Mouse (Mus musculus): Measurements from ENCODE around the gene Scamp2.

Gene Scamp2

DNA sequence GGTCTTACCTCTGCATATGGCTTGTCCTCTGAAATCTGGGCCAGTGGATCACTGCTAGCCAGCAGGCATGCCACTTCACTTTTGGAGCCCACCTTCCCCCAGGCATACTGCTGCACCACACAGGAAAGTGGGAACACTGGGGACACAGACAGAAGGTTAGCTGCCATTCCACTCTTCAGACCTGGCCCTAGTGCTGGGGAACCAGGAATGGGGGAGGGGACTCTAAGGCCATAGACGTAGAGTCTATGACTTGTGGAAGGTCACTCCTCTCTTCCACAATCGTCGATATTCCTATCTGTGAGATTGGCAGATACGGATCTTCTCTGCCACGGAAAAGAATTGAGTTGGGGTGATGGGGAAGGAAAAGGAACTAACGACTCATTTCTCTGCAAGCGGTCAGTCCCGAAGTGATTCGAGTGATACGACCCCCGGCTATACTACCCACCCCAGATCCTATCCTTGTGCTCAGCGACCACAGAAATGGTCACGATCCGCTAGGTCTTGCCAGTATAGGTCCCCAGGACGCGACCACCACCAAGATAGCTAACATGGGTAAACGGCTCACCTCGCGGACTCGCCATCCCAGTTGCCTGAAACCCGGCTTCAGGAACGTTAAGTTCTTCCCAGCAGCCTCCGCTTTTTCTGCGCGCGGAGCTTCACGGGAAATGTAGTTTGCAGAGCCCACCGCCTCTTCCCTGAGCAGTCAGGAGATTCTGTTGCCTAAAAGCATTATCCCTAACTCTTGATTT lies 8.4 kb upstream of the Scamp2 start, which contains the start of gene Mpi:
Mpi (minus strand) TSS at position 625 of the 749 bp plus-strand sequence.
- peak; percentile 56 to 62 for DNase-seq

DNA sequence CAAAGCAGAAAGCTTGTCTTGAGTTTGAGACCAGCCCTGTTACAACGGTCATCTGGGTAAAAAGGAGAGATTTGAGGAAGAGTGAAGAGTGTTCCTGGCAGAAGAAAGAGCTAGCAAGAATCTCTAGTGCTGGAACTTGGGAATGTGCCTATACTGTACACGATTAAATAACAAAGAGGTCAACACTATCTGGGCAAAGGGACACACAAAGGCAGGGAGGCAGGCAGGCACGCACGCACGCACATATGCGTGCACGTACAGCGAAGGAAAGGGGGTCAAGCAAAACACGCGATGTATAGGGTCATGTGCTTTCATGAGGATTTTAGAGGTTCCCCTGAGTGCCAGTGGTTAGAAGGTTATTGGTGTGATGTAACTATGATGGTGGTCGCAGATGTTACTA lies 7.6 kb upstream of the Scamp2 start:
- no peak for DNase-seq

DNA sequence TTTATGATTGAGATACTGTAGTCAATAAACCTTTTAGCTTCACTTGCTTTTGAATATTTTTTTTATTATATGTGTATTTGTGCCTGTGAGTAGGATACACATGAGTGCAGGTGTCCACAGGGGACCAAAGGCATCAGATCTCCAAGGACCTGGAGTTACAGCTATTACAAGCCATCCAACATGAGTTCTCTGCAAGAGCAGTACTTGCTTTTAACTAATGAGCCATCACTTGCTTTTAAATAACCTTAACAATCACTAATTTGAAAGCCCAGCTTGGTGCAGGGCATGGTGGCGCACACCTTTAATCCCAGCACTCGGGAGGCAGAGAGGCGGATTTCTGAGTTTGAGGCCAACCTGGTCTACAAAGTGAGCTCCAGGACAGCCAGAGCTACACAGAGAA lies 6.0 kb upstream of the Scamp2 start:
- no peak for DNase-seq

DNA sequence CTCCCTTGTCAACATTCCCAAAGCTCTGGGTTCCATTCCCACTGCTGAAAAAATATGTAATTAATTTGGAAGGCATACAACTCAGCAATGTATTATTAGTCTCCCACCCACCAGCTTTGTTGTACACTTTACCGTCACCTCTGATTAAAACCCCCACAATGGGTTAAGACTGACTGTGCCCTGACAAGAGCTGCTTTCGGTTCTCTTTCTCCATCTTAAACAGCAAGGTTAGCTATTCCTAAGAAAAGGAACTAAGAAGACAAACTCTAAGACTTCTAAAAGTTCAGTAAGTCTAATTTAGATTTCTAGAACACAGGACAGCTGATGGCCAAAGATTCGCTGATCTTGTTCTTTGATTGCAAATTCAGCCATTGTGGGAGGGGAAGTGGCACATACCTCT lies 3.5 kb upstream of the Scamp2 start:
- DNase-seq: no peak

DNA sequence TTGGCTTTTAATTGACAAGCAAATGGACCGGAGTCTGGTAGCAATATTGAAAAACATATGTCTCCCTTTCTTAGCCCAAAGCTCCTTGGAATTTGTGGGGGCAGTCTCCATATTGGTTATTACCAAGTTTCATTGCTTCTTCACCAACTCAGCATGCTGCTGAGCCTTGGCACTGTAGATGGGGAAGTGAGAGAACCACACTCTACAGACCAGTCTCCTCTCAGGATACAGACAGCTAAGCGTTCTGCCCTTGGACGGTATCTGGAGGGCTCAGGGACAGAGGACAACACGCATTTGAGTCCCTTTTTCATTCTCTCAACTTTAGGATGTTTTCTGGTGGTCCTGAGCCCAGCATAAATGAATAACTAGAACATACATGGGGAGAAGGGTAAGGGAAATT lies 2.1 kb upstream of the Scamp2 start:
- no peak for DNase-seq

DNA sequence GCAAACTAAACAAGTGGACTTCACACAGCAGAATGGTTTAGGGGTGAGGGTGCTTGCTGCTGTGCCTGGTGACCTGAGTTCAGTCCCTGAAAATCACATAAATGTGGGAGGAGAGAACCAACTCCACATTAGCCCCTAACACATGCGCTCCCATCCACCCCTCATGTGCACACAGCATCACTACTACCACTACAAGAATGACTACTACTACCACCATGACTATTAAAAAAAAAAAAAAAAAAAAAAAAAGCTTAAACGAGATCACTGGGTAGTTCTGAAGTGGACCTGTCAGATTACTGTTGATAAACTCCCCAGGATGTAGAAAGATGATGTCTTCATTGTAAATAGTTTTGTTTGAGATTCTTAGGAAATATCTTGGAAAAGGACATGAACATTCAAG lies 1.2 kb upstream of the Scamp2 start:
- DNase-seq: no peak

DNA sequence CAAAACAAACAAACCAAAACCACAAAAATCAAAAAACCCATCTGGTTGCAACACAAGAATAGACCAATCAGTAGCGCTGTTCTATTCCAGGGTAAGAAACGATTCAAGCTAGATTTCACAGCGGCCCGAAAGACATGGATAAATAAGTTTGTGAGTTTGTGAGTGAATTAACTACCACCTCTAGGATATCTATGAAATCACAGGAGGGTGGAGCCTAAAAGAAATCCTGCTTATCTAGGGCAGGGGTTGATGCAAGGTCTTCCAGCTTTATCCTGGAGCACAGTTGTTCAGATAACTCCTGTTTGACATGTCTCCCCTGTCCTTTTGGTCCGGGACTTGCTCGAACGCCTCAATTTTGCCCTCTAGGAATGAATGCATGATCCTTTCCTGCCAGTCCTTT lies 480 bp upstream of the Scamp2 start:
- no peak for DNase-seq

DNA sequence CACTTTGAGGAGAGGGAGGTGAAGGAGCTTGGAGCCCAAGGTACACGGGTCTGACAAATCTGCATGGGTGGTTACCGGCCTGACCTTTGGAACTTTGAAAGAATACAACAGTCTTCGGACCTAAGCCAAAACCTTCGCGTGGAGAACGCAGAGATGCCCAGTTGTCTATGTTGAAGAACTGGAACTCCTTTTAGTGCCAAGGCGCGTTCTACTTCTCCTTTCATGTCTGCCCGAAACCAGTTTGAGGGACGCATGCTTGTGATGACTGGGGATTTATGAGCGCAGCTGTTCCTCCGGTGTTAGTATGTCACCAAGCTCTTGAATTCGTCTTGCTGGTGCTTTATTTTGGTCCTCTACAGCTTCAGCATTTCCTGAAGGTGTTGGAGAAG lies 962 bp downstream of the Scamp2 start:
- no peak for DNase-seq

DNA sequence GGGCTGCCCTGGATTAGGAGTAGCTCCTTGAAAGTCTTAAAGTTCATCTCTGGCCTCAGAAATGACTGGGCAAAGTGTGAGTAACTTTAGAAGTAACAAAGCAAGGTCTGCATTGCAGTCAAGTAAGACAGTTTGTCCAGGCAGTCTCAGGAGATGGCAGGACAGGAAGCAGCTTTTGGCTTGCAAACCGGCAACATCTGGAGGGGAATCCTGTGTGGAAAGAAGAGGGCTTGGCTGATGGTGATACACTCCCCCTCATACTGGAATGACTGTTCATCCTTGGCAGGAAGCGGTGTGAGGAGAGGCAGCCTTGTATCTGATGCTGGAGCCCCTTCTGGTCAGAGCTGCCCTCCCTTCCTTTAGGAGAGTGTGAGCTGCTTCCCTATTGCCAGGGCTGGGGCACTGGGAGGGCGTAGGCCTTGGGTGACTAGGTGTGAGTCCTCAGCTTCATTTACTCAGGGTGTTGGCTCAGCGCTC lies 2.2 kb downstream of the Scamp2 start:
- DNase-seq: no peak

DNA sequence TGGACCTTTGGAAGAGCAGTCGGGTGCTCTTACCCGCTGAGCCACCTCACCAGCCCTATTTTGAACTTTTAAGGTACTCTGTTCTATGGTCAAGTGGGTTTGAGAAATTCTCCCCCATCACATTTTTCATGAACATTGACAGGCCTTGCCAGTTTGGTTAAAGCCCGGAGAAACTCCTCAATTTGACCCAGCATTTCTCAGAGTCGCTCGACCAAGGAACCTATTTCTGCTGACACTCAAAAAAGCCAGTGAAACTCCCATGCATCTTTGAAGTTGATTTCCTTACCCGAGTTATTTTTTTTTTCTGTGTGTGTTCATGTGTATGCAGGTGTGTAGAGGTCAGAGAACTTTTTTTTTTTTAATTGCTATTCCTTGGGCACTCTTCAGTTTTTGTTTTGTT lies 3.9 kb downstream of the Scamp2 start:
- no peak for DNase-seq

DNA sequence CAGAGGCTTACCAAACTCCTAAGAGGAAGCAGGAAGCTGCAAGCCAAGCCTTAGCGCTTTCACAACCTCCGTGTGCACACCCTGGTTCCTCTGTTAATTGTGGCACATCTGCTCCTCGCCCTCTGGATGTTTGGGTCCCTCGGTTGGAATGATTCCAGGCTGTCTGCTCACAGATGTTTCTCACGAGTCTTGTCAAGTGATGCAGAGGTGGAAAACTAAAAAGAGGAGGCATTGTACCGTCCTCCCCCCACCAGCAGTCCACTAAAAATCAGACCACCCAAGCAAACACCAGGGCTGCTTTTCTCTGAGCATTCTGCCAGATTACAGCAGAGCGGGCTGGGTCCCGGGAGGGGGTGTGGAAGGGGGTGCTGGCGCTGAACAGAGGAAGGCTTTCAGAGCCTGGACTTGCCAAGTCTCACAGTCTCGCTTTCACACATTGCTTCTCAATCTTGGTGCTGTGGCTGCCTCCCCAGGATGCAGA lies 5.0 kb downstream of the Scamp2 start:
- DNase-seq: no peak

DNA sequence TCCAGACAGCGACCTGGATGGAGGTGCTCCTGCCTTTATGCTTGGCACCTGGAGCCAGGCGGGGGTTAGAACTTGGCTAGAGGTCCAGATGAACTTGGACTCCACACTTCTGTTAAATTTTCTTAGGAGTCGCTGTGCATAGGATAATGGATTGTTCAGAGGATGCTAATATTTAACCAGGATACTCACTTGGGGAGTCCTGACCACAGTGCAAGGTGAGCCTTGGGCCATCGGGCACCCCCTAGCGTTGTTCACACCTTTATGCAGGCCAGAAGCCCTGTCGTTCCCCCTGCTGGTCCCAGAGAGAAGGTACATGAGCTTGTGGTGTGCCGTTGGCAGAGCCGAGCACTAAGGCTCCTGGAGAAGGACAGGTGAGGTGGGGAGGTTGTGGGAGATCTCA lies 6.1 kb downstream of the Scamp2 start:
- no peak for DNase-seq

DNA sequence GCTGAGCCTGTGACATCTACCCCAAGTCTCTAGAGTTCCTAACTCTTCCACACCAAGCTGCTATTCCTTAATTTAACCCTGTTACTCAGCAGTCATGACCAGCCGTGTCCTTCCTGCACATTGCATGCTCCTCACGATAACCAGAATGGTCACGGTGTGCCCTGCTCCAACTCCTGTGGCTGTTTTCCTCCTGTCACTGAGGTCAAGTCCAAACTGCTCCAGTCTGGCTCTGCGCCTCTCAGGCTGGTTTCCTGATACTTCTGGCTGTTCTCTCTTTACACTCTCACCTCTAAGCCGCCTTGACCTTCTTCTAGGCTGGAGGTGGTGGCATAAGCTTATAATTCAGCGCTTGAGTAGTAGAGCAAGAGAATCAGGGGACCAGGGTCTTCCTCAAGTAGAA lies 7.8 kb downstream of the Scamp2 start:
- DNase-seq: no peak

DNA sequence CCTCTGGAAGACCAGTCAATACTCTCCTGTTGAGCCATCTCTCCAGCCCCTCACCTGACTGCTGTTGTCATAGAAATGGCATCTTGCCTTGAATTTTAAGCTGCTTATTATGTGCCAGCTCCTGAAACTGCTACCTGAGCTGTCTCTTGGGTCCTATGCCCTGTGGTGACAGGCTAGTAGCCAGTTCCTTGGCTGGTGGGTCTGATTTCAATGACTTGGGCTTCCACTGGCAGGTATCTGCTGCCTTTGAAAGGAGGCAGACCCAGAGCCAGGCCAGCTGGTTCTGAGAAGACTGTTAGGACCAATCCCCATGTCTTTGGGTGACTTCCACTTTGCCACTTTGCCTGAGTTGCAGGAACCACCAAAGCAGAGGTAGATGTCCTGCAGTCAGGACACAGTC lies 13.7 kb downstream of the Scamp2 start:
- DNase-seq: no peak

DNA sequence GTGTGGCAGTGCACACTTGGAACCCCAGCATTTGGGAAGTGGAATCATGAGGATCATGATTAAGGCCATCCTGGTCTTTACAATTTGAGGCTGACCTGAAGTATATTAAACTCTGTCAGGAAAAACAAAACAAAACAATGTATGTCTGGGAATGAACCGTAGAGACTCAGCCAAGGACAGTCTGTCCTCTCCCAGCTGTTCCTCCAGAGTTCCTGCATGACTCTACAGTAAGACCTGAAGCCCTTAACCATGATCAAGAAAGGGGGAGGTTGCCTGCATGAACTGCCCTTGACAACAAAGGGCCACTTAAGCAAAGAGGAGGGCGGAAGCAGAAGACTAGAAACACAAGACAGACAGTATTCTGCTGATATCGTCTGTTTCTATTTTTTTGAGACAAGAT lies 14.8 kb downstream of the Scamp2 start:
- no peak for DNase-seq

DNA sequence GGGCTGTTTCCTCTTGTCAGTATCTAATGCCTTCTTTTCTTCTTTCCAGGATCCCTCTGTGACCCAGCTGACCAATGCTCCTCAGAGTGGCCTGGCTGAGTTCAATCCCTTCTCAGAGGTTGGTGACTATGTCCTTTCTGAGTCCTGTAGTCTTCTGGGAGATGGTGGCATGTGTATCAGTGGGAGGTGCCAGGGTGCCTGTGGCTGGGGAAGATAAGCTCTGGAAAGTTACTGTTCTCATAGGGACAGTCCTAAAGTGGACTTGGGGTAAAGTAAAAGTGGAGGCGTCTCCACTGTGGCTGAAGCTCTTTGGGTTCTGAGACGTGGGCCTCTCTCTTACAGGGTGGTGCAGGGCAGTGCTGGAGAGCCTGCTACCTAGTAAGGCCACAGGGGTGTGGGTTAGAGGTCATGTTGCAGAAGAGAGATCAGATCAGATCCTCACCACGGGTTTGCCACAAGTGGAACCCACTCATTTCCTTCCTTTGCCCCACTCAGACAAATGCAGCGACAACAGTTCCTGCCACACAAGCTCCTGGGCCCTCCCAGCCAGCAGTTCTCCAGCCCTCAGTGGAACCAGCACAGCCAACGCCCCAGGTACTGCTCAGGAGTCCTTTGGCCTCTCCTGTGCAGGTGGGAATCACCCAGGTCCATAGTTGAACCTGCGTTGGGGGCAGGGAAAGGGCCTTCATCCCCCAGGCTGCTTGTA lies 16.6 kb downstream of the Scamp2 start:
- DNase-seq: no peak

DNA sequence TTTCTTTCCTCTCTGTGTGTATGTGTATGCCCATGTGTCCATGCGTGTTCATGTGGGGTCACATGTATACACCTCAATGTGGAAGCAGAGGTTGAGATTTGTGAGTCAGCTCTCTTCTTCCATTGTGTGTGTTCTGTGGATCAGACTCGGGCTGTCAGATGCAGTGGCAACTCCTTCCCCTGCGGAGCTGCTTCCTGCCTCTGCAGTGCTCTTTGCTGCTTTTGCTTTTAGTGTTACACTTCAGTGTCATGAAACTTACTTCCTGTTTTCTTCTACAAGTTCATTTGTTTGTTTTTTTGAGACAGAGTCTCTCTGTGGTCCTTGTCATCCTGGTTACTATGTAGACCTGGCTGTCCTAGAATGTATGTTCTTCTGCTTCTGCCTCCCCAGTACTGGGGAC lies 24.2 kb downstream of the Scamp2 start:
- DNase-seq: no peak

DNA sequence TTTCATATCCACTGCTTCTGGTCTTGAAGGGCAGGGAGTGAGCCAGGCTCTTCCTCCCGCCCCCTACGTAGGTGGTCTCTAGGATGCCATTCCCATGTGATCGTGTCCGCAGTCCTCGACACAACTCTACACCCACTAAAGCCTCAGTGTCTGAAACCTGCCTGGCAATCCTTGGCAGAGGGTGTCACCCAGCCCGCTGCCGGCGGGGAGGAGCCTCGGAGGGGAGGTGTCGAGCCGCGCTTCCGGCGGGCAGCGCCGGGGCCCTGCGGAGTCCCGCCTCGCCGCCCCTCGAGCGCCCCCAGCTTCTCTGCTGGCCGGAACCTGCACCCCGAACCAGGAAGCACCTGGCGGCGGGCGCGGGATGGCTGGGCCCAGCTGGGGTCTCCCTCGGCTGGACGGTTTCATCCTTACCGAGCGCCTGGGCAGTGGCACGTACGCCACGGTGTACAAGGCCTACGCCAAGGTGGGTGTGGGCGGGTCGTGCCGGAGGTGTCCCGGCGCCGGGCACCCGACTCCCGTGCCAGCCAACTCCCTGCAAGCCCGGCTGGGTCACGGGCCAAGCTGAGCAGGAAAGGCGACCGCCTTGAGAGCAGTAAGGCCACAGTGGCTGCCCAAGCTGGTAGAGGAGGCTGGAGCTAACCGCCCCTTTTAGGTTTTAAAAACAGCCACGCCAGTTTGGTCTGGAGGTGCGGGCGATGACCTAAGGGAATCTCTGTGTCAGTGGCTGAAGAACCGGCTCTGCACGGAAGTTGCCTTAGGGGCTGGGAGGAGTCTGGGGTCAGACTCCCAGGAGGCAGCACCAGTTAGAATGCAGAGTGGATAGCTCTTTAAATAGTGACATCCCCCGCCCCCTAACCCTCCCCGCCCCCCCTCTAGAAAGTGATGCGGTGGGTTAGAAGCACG lies 28.7 kb downstream of the Scamp2 start, which contains the start of gene Ulk3:
Ulk3 (plus strand) TSS at position 229 of the 903 bp plus-strand sequence.
- DNase-seq: peak; percentile 90 to 92

DNA sequence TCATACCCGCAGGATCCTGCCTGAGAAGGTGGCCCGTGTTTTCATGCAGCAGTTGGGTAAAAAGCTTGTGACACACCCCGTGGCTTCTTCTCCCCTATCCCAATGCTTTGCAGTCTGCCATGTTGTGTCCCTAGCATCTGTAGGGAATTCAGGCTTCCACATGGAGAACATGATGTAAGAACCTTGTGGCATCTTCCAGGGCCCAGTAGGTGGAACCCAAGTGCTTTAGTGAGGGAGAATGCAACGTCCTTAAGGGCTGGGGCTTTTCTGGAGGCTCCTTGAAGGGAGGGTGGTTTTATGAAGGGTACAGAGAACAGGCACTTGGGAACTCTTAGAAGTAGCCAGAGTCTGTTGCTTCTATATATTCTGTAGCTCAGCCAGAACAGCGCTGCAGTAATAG lies 30.0 kb downstream of the Scamp2 start:
- no peak for DNase-seq

DNA sequence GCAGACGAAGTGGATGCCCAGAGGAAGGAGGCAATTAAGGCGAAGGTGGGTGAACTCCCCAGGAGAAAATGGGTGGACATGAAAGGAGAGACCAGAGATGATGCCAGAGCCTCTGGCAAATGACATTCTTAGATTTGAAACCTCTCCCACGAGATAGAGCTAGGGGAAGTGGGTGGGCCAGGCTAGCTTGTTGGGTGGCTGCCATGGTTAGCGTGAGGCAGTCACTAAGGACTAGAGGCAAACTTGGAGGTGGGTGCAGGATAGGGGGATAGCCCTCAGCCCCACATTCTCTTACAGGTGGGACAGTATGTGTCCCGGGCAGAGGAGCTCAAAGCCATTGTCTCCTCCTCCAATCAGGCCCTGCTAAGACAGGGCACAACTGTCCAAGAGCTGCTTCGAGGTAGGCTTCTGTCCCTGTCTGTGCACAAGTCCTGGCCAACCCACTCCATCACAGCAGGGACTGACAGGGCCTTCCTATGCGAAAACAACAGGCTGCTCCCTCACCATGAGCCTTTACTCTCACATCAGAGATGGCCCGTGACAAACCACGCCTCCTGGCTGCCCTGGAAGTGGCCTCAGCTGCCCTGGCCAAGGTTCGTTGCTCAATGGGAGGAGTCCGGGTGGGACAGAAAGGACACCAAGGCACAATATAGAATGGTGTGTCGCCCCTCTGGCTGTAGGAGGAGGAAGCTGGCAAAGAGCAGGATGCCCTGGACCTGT lies 32.9 kb downstream of the Scamp2 start:
- no peak for DNase-seq

DNA sequence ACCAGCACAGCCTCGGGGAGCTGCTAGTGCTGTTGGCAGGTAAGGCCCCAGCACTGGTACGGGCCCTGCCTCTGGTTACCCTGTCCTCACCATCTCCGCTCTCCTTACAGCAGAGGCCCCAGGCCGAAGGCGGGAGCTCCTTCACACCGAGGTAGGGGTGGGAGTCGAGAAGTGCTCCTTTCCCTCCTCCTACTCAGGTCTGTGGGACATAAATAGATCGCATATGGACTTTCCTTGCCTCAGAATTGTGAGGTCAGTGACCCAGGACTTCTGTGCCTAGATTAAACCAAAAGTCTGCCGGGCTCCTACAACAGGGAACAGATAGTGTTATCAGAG lies 33.4 kb downstream of the Scamp2 start:
- no peak for DNase-seq

DNA sequence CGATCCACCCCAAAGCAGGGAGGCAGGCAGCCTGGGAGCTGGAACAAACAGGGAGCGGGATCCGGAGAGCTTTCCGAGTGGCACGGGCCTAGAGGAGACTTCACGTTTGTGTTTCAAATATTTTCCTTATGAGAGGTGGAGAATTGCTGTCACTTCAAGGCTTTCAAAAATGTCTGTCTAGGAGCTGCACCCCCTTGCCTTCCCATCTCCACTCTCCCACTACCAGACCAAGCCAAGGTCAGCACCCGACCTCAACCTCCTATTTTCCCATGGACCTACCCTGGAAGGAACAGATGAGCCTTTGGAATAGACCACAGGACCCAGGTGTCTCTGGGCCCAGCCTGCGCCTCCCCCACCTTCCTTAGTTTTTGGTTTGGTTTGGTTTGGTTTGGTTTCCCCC lies 36.5 kb downstream of the Scamp2 start:
- DNase-seq: no peak

DNA sequence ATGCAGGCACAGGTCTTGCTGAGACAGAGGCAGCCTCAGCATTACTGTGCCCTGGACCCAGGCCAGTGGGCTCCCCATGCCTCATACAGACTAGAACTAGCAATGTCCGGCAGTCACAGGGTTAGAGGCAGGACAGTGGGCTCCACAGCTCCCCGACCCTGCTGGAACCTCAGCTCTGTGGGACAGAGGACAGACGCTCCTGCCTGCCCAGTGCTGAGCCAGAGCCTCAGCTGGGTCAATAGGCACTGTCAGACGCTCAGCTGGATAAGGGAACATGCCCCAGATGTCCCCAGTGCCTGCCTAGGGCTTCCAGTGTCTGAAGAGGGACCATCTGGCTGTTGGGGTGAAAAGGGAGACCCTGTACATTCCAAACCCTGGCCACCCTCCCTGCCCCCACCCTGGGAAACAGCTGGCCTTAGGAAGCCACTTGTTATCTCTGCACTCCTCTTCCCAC lies 37.2 kb downstream of the Scamp2 start:
- DNase-seq: no peak

All from thymus, postnatal 36 days (tissue).